Mouse (Mus musculus) myocyte (in vitro differentiated cells): ENCODE measurements around the gene Tbc1d5.

ENCODE experiments used
- E2F4 ChIP-seq: IDR thresholded peaks from one replicate; pipeline ENCODE4 v1.6.1; 2011; ENCODE audit warnings: mild to moderate bottlenecking, control low read depth, moderate library complexity; ENCODE audit not compliant: insufficient read depth
- MAX ChIP-seq: IDR thresholded peaks from one replicate; pipeline ENCODE4 v1.6.1; 2011; ENCODE audit warnings: low read depth, mild to moderate bottlenecking, control low read depth
- MYOD1 ChIP-seq, 3 experiments: IDR thresholded peaks; one replicate each; pipeline ENCODE4 v1.6.1; 2011; ENCODE audit warnings: control low read depth in 2 of 3, low read depth in 2 of 3, mild to moderate bottlenecking in 2 of 3, moderate library complexity in 1 of 3; ENCODE audit not compliant: insufficient read length in 2 of 3, control insufficient read depth in 1 of 3
- MYOG ChIP-seq, 3 experiments: IDR thresholded peaks; one replicate each; pipeline ENCODE4 v1.6.1; 2011; ENCODE audit warnings: control low read depth in 2 of 3, low read depth in 2 of 3, mild to moderate bottlenecking in 2 of 3; ENCODE audit not compliant: insufficient read length in 2 of 3, control insufficient read depth in 1 of 3, insufficient read depth in 1 of 3
- POLR2A ChIP-seq: IDR thresholded peaks from one replicate; pipeline ENCODE4 v1.6.1; 2011; ENCODE audit warnings: low read depth, mild to moderate bottlenecking, control low read depth, moderate library complexity; ENCODE audit not compliant: insufficient read length
- REST ChIP-seq: IDR thresholded peaks from one replicate; pipeline ENCODE4 v1.6.1; 2011; ENCODE audit warnings: mild to moderate bottlenecking, control low read depth, moderate library complexity; ENCODE audit not compliant: insufficient read depth, insufficient read length
- TCF12 ChIP-seq: IDR thresholded peaks from one replicate; pipeline ENCODE4 v1.6.1; 2011; ENCODE audit warnings: mild to moderate bottlenecking, control low read depth; ENCODE audit not compliant: poor library complexity, insufficient read depth, severe bottlenecking
- USF1 ChIP-seq: IDR thresholded peaks from one replicate; pipeline ENCODE4 v1.6.1; 2011; ENCODE audit warnings: low read depth, mild to moderate bottlenecking, control low read depth, moderate library complexity

- TF ChIP-seq POLR2A (no peak), MYOG (IDR thresholded peaks at IDR 0.05; ENCODE audit: control insufficient read depth in 1 of 3, insufficient read depth in 1 of 3, insufficient read length in 2 of 3, low read depth in 2 of 3) (no peak), MAX (no peak), REST (no peak), TCF12 (no peak), USF1 (no peak), E2F4 (no peak), MYOD1 (IDR thresholded peaks at IDR 0.05; ENCODE audit: control insufficient read depth in 1 of 3, insufficient read length in 2 of 3, low read depth in 2 of 3) (no peak)
These were observed 418.1 kb downstream of the Tbc1d5 start for GRCm38 (mm10) chr17:50761082-50761481.
